Mouse (Mus musculus) kidney, adult 2 months (tissue): ENCODE measurements around the gene Best2.

Source experiments
- CTCF ChIP-seq: fragments of 200-500 bp; conservative IDR thresholded peaks from 2 replicates; pipeline ENCODE4 v1.5.1; 2011; ENCODE audit warnings: low read depth, mild to moderate bottlenecking, control low read depth, low read length, moderate library complexity, mixed read lengths; ENCODE audit not compliant: insufficient read depth, insufficient read length
- POLR2A ChIP-seq: fragments of 200-500 bp; IDR thresholded peaks from one replicate; pipeline ENCODE4 v1.6.1; 2011; ENCODE audit warnings: low read depth, low read length, control low read depth

DNA sequence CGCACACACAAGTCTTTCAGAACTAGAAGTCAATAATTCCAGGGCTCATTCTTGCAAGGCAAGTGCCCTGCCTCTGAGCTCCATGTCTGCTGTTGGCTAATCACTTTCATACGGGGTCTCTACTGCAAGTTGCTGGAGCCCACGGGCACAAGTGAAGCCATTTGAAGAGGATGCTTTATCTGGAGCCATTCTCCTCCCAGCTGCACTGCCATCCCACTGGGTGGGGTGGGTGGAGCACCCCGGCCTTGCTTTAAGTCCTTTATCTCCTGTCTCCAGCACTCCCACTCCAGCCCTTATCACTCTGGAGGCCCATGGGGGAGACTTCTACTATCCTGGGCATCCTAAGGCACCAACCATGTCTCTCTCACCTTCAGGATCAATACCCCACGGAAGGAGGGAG, 43.4 kb downstream of the Best2 start:
- TF ChIP-seq POLR2A (no peak), CTCF (no peak)
